Mouse (Mus musculus) C2C12 (cell line): ENCODE measurements around the gene L3mbtl4.

Experiments
- CTCF ChIP-seq: IDR thresholded peaks from one replicate; pipeline ENCODE4 v1.5.1; 2011; ENCODE audit not compliant: control insufficient read depth, insufficient read depth, insufficient read length
- MAX ChIP-seq: IDR thresholded peaks from one replicate; pipeline ENCODE4 v1.6.1; 2011; ENCODE audit warnings: mild to moderate bottlenecking, control low read depth
- MYOD1 ChIP-seq: IDR thresholded peaks from one replicate; pipeline ENCODE4 v1.6.1; 2011; ENCODE audit warnings: low read depth; ENCODE audit not compliant: control insufficient read depth, insufficient read length
- USF1 ChIP-seq: IDR thresholded peaks from one replicate; pipeline ENCODE4 v1.6.1; 2011; ENCODE audit warnings: low read depth, mild to moderate bottlenecking, control low read depth, moderate library complexity

GRCm38 (mm10) chr17:68666528-68666927 lies 392.9 kb downstream of the L3mbtl4 start:
- TF ChIP-seq USF1, result no peak
- no peak for TF ChIP-seq CTCF
- no peak for TF ChIP-seq MAX
- no peak for TF ChIP-seq MYOD1
